Mouse (Mus musculus): ENCODE results near the gene Pdzd2. TPM values are rescaled to one million over a fixed set of nuclear protein-coding genes. Genes with fewer than 3 reads are reported as not detected.

Gene Pdzd2
- polyA plus RNA-seq, 1 experiment: 125 TPM

- DNase-seq: no peak
- 51% methylated on average over 2 of the region's 2 CpGs for WGBS
- H3K4me1 ChIP-seq (ENCODE audit: control insufficient read depth, insufficient read depth, low read length): no peaks in the 10 kb centered on the region
- H3K4me3 ChIP-seq (replicated peaks; ENCODE audit: extremely low read depth, low read depth, low read length): no peak overlapping the region
- TF ChIP-seq POLR2A (IDR thresholded peaks at IDR 0.05; ENCODE audit: borderline replicate concordance, extremely low read depth, low read depth, low read length): no peak
- TF ChIP-seq CTCF (IDR thresholded peaks at IDR 0.05; ENCODE audit: insufficient read depth, low read length): no peak
Observed at GRCm38 (mm10) chr15:12735208-12735607, 4.5 kb downstream of the Pdzd2 start.

GRCm38 (mm10) chr15:12734221-12734620 lies 5.5 kb downstream of the Pdzd2 start:
- no peak for TF ChIP-seq CTCF (IDR thresholded peaks at IDR 0.05; ENCODE audit: insufficient read depth, low read length)
- no peak for TF ChIP-seq POLR2A (IDR thresholded peaks at IDR 0.05; ENCODE audit: borderline replicate concordance, extremely low read depth, low read depth, low read length)
- 54% methylated on average over 4 of the region's 4 CpGs for WGBS
- Histone ChIP-seq H3K4me3 (replicated peaks; ENCODE audit: extremely low read depth, low read depth, low read length) (no peak overlapping the region), H3K4me1 (ENCODE audit: control insufficient read depth, insufficient read depth, low read length) (no peaks in the 10 kb centered on the region)
- DNase-seq: no peak

- no peak overlapping the region for H3K4me3 ChIP-seq (replicated peaks; ENCODE audit: extremely low read depth, low read depth, low read length)
- TF ChIP-seq CTCF (IDR thresholded peaks at IDR 0.05; ENCODE audit: insufficient read depth, low read length) (no peak), POLR2A (IDR thresholded peaks at IDR 0.05; ENCODE audit: borderline replicate concordance, extremely low read depth, low read depth, low read length) (no peak)
- WGBS: 74% methylated on average over 11 of the region's 11 CpGs
- no peaks in the 10 kb centered on the region for H3K4me1 ChIP-seq (ENCODE audit: control insufficient read depth, insufficient read depth, low read length)
- DNase-seq: no peak
Observed at GRCm38 (mm10) chr15:12732613-12733012, 7.1 kb downstream of the Pdzd2 start.

GRCm38 (mm10) chr15:12728381-12728780 lies 11.3 kb downstream of the Pdzd2 start:
- Histone ChIP-seq H3K4me1 (ENCODE audit: control insufficient read depth, insufficient read depth, low read length) (no peaks in the 10 kb centered on the region), H3K4me3 (replicated peaks; ENCODE audit: extremely low read depth, low read depth, low read length) (no peak overlapping the region)
- 81% methylated on average over 4 of the region's 4 CpGs for WGBS
- DNase-seq: no peak
- TF ChIP-seq CTCF (IDR thresholded peaks at IDR 0.05; ENCODE audit: insufficient read depth, low read length) (no peak), POLR2A (IDR thresholded peaks at IDR 0.05; ENCODE audit: borderline replicate concordance, extremely low read depth, low read depth, low read length) (no peak)

GRCm38 (mm10) chr15:12725256-12725655 lies 14.5 kb downstream of the Pdzd2 start:
- TF ChIP-seq CTCF (IDR thresholded peaks at IDR 0.05; ENCODE audit: insufficient read depth, low read length) (no peak), POLR2A (IDR thresholded peaks at IDR 0.05; ENCODE audit: borderline replicate concordance, extremely low read depth, low read depth, low read length) (no peak)
- Histone ChIP-seq H3K4me3 (replicated peaks; ENCODE audit: extremely low read depth, low read depth, low read length) (no peak overlapping the region), H3K4me1 (ENCODE audit: control insufficient read depth, insufficient read depth, low read length) (no peaks in the 10 kb centered on the region)
- WGBS: 60% methylated on average over 5 of the region's 5 CpGs
- no peak for DNase-seq

- Histone ChIP-seq H3K4me1 (ENCODE audit: control insufficient read depth, insufficient read depth, low read length) (no peaks in the 10 kb centered on the region), H3K4me3 (replicated peaks; ENCODE audit: extremely low read depth, low read depth, low read length) (no peak overlapping the region)
- 53% methylated on average over 6 of the region's 6 CpGs for WGBS
- TF ChIP-seq POLR2A (IDR thresholded peaks at IDR 0.05; ENCODE audit: borderline replicate concordance, extremely low read depth, low read depth, low read length) (no peak), CTCF (IDR thresholded peaks at IDR 0.05; ENCODE audit: insufficient read depth, low read length) (no peak)
- DNase-seq: peak; percentile 5
Observed at GRCm38 (mm10) chr15:12721684-12722500, 17.8 kb downstream of the Pdzd2 start.

- TF ChIP-seq CTCF (IDR thresholded peaks at IDR 0.05; ENCODE audit: insufficient read depth, low read length) (no peak), POLR2A (IDR thresholded peaks at IDR 0.05; ENCODE audit: borderline replicate concordance, extremely low read depth, low read depth, low read length) (no peak)
- 81% methylated on average over 14 of the region's 14 CpGs for WGBS
Observed at GRCm38 (mm10) chr15:12718819-12719218, 20.9 kb downstream of the Pdzd2 start.

GRCm38 (mm10) chr15:12717410-12717809 lies 22.3 kb downstream of the Pdzd2 start:
- WGBS: 72% methylated on average over 3 of the region's 3 CpGs
- no peak for DNase-seq
- no peak overlapping the region for H3K4me3 ChIP-seq (replicated peaks; ENCODE audit: extremely low read depth, low read depth, low read length)
- 0 out of 2 replicates have a peak, but pooled peaks cover 2% of the 10 kb centered on the region for H3K4me1 ChIP-seq (ENCODE audit: control insufficient read depth, insufficient read depth, low read length)
- no peak for TF ChIP-seq POLR2A (IDR thresholded peaks at IDR 0.05; ENCODE audit: borderline replicate concordance, extremely low read depth, low read depth, low read length)
- TF ChIP-seq CTCF (IDR thresholded peaks at IDR 0.05; ENCODE audit: insufficient read depth, low read length): no peak

More at GRCm38 (mm10) chr15:12718819-12719218, 20.9 kb downstream of the Pdzd2 start:
- no peak overlapping the region for H3K4me3 ChIP-seq (replicated peaks; ENCODE audit: extremely low read depth, low read depth, low read length)
- DNase-seq: no peak
- 0 out of 2 replicates have a peak, but pooled peaks cover 2% of the 10 kb centered on the region for H3K4me1 ChIP-seq (ENCODE audit: control insufficient read depth, insufficient read depth, low read length)

- no peak for DNase-seq
- H3K4me1 ChIP-seq (ENCODE audit: control insufficient read depth, insufficient read depth, low read length): 0 out of 2 replicates have a peak, but pooled peaks cover 2% of the 10 kb centered on the region
- WGBS: 51% methylated on average over 8 of the region's 8 CpGs
Observed at GRCm38 (mm10) chr15:12716881-12717280, 22.8 kb downstream of the Pdzd2 start.

GRCm38 (mm10) chr15:12714322-12714721 lies 25.4 kb downstream of the Pdzd2 start:
- Histone ChIP-seq H3K4me3 (replicated peaks; ENCODE audit: extremely low read depth, low read depth, low read length) (no peak overlapping the region), H3K4me1 (ENCODE audit: control insufficient read depth, insufficient read depth, low read length) (0 out of 2 replicates have a peak, but pooled peaks cover 2% of the 10 kb centered on the region)
- WGBS: 66% methylated on average over 2 of the region's 2 CpGs
- no peak for DNase-seq
- TF ChIP-seq CTCF (IDR thresholded peaks at IDR 0.05; ENCODE audit: insufficient read depth, low read length) (no peak), POLR2A (IDR thresholded peaks at IDR 0.05; ENCODE audit: borderline replicate concordance, extremely low read depth, low read depth, low read length) (no peak)

More at GRCm38 (mm10) chr15:12716881-12717280, 22.8 kb downstream of the Pdzd2 start:
- H3K4me3 ChIP-seq (replicated peaks; ENCODE audit: extremely low read depth, low read depth, low read length): no peak overlapping the region
- TF ChIP-seq CTCF (IDR thresholded peaks at IDR 0.05; ENCODE audit: insufficient read depth, low read length): no peak
- no peak for TF ChIP-seq POLR2A (IDR thresholded peaks at IDR 0.05; ENCODE audit: borderline replicate concordance, extremely low read depth, low read depth, low read length)

Data from lung, adult 2 months (tissue).